Mouse (Mus musculus) naive thymus-derived CD4-positive, alpha-beta T cell, adult 2 months (primary cell): ENCODE data around the gene Adam15.

Source experiments
- DNase-seq: peaks from one replicate; pipeline ENCODE4 v3.0.0-alpha.2; 2011; ENCODE audit warnings: low read depth

The Adam15 gene

GRCm38 (mm10) chr3:89296761-89297396 lies 52.9 kb downstream of the Adam15 start:
- DNase-seq = no peak

DNA sequence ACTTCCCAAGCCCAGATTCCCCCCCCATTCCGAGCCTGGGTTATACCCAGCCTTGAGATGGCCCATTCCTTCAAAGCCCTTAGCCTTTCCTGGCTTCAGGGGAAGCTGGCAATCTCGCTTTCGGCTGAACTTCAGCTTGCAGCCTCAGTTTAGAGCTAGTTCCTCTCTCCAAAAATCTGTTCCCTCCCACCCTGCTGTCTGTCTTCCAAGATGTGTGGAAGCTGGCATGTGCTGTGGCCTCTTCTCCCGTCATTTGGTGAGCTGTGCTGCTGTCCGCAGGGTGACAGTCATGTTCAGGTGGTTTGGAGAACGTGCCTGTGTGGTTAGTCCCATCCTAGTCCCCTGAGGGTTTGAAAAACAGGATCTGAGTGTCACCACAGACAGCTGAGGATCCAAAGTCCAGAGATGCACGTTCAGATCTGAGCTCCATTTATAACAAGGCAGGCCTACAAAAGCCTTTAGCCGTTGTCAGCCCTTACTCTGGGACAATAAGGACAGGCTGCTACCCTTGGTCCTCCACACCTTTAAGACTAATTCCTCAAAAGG lies 54.0 kb downstream of the Adam15 start:
- no peak for DNase-seq

DNA sequence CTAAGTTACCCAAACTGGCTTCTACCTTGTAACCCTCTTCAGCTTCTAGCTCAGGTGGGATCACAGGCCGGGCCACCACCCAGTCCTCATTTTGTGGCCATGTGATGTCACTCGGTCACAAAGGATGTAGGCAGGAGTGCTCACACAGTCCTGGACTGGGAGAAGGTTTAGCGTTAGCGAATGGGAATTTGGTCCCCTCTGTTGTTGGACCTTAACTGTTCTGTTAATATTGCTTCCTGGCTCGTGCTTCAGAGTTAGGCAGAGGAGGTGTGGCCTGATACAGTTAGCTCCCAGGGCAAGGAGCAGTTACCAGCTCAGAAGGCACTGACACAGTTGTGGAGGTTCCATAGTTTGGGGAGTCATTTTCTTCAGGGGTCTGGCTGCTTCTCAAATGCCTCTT lies 55.6 kb downstream of the Adam15 start:
- DNase-seq = no peak

DNA sequence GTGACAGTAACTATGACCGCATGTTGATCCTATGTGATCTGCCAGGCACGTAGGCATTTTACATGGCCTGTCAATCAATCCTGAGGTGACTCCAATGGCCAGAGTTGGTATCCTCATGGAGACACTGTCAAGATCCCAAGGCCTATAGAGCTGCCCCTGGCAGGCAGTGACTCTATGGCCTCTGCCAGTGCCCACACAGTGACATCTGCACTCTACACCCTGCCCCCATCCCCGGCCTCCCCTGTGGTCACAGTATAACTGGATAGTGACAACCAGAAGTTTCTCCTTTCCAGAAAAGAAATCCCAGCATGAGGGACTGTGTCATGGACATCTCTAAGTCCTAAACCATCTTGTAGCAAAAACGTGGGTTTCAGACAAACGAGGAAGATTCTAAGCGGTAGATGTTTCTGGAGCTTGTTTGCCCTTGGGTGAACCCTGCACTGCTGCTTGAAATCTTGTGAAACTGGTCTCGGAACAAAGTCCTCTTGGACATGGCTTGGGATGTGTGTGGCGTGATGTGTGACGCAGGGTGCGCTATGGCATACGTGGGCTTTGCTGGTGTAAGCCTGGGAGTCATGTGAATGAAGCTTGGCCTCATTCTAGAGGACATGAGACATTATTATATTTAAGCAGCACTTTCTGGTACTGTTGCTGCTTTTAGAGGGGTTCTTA lies 56.4 kb downstream of the Adam15 start:
- DNase-seq = no peak

DNA sequence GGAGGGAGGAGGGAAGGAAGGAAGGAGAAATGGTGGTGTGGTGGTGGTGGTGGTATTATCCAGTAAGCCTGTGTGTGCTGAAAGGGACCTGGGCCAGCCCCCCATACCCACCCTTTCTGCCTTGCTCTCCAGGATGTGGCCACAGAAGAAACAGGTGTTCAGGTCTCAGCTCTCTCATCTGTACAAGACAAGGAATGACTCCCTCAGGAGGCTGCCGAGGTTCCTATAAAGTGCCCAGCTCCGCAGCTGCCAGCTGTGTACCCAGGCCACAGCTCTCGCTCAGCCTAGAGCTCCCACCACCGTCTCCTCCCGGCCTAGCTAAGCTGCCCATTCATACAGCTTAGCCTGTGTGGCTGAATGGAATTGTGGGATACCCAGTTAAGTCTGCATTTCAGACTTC lies 57.5 kb downstream of the Adam15 start:
- no peak for DNase-seq

DNA sequence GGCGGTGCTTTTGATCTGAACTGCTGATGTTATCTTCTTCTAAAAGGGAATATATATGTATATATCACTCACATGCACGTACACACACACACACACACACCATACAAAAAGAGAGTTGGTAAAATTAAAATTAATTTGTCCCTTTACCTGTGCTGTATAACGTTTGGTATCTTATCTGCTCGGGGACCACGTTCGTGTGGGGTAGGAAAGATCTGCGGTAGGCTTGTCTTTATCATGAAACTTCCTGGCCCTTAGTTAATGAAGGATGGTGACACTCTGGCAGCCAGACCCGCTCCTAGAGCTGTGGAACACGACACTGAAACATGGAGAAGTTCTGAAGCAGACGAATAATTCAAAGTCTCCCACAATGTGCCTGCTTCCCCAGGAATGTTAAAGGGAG lies 57.9 kb downstream of the Adam15 start:
- DNase-seq = no peak
